Mouse (Mus musculus) forebrain, embryonic 16.5 days (tissue): ENCODE data around the gene Gdap2. TPM values are rescaled to one million over a fixed set of nuclear protein-coding genes. Genes with fewer than 3 reads are reported as not detected.

ENCODE experiments used
- ATAC-seq: fragments of 200-750 bp; cut with Nextera tagmentation; 2 replicates; pipeline ENCODE4 v1.8.0; 2017; ENCODE audit warnings: mild to moderate bottlenecking, moderate library complexity
- H3K27ac ChIP-seq: fragments of 300-500 bp; sonication (generic); 2 replicates; pipeline ENCODE4 v1.5.1; 2014; ENCODE audit warnings: low read length, control low read depth
- H3K27me3 ChIP-seq: fragments of 300-500 bp; sonication (generic); replicated peaks from 2 replicates; pipeline ENCODE4 v1.6.1; 2014; ENCODE audit warnings: low read length; ENCODE audit not compliant: control insufficient read depth, insufficient read depth
- H3K36me3 ChIP-seq: fragments of 300-500 bp; sonication (generic); 2 replicates; pipeline ENCODE4 v1.6.1; 2014; ENCODE audit not compliant: control insufficient read depth, insufficient read depth
- H3K4me1 ChIP-seq: fragments of 300-500 bp; sonication (generic); replicated peaks from 2 replicates; pipeline ENCODE4 v1.6.1; 2014; ENCODE audit warnings: low read length; ENCODE audit not compliant: control insufficient read depth, insufficient read depth
- H3K4me2 ChIP-seq: fragments of 300-500 bp; sonication (generic); 2 replicates; pipeline ENCODE4 v1.6.1; 2014; ENCODE audit warnings: mild to moderate bottlenecking, low read length, control low read depth
- H3K4me3 ChIP-seq: fragments of 300-500 bp; sonication (generic); replicated peaks from 2 replicates; pipeline ENCODE4 v1.5.1; 2014; ENCODE audit warnings: mild to moderate bottlenecking, low read length, control low read depth
- H3K9ac ChIP-seq: fragments of 300-500 bp; sonication (generic); replicated peaks from 2 replicates; pipeline ENCODE4 v1.6.1; 2014; ENCODE audit warnings: low read depth, low read length, control low read depth
- H3K9me3 ChIP-seq: fragments of 300-500 bp; sonication (generic); 2 replicates; pipeline ENCODE4 v1.6.1; 2016; ENCODE audit warnings: low read length; ENCODE audit not compliant: control insufficient read depth
- WGBS: fragments of 180-500 bp; shearing (Covaris S2); extraction: QIAGEN DNeasy Blood & Tissue Kit; methylation state at CpG from one replicate; pipeline ENCODE4 v1.1.7; 2014; 5-methylcytosine and 5-hydroxymethylcytosine counted together
- polyA plus RNA-seq: library from polyadenylated mRNA; unstranded; fragments of >200 nt; fragmentation: Nextera tagmentation; extraction: Ambion mirVana; gene quantifications from 2 replicates; pipeline ENCODE4 v1.2.1, GENCODE M21; 2015

Gdap2 gene
- polyA plus RNA-seq, 1 experiment from 2014 or later = 45.4 TPM

GRCm38 (mm10) chr3:100236725-100237436 lies 74.7 kb downstream of the Gdap2 start:
- H3K27ac ChIP-seq = no peak overlapping the region
- H3K9ac ChIP-seq = no peak overlapping the region
- no peak overlapping the region for H3K4me3 ChIP-seq
- H3K27me3 ChIP-seq = no peaks in the 10 kb centered on the region
- no peak for ATAC-seq
- no peaks in the 10 kb centered on the region for H3K4me1 ChIP-seq
- H3K36me3 ChIP-seq = no peaks in the 10 kb centered on the region
- H3K4me2 ChIP-seq = no peak overlapping the region
- no peaks in the 10 kb centered on the region for H3K9me3 ChIP-seq

DNA sequence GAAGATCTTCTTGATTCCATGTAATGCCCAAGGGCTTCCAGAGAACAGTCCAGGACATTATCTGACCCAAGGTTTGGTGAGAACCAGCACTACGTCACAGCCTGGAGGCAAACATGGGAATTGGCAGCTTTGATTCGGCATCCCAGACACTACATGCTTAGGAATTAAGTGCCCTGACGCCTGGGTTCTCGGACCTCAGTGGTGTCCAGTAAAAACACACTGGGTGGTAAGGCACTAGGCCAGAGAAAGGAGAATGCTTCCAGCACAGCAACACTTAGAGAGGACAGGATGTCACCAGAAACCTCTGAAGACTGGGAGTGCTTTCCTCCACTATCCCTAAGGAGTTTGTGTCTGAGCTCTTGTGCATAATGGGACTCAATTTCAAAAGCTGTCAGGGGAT lies 80.0 kb downstream of the Gdap2 start:
- H3K27ac ChIP-seq = no peak overlapping the region
- no peak overlapping the region for H3K4me3 ChIP-seq
- WGBS = 91% methylated on average over 4 of the region's 4 CpGs
- no peak overlapping the region for H3K9ac ChIP-seq
- no peak overlapping the region for H3K4me2 ChIP-seq
- no peaks in the 10 kb centered on the region for H3K36me3 ChIP-seq
- ATAC-seq = no peak
- H3K27me3 ChIP-seq = no peaks in the 10 kb centered on the region
- H3K9me3 ChIP-seq = no peaks in the 10 kb centered on the region
- H3K4me1 ChIP-seq = no peaks in the 10 kb centered on the region

GRCm38 (mm10) chr3:100246286-100246825 lies 84.2 kb downstream of the Gdap2 start:
- Histone ChIP-seq H3K36me3 (no peaks in the 10 kb centered on the region), H3K4me1 (no peaks in the 10 kb centered on the region), H3K27me3 (no peaks in the 10 kb centered on the region), H3K27ac (no peak overlapping the region), H3K4me2 (no peak overlapping the region), H3K9me3 (no peaks in the 10 kb centered on the region), H3K9ac (no peak overlapping the region), H3K4me3 (no peak overlapping the region)
- WGBS = 68% methylated on average over 4 of the region's 4 CpGs
- ATAC-seq = no peak

Other genes starting within 250 kb of the Gdap2 start
- gene Wdr3, start within 50 bp of the Gdap2 start, polyA plus RNA-seq = 53.3 and 64.6 TPM in 2 replicates